Mouse (Mus musculus) testis, postnatal 14 days (tissue): ENCODE data around the gene Skiv2l.

Experiments
- DNase-seq: peaks from one replicate; pipeline ENCODE4 v3.0.0; 2021; ENCODE audit warnings: low spot score

Skiv2l gene

GRCm38 (mm10) chr17:34849722-34850516, at the start of gene Skiv2l, which contains the start of gene Nelfe:
TSS of gene Skiv2l (minus strand) at chr17:34850210.
TSS of gene Nelfe (plus strand) at chr17:34850391.
- DNase-seq: peak; percentile 97

GRCm38 (mm10) chr17:34899053-34899889, 49.3 kb upstream of the Skiv2l start:
- peak; percentile 67 for DNase-seq

- no peak for DNase-seq
These were observed 48.7 kb upstream of the Skiv2l start for GRCm38 (mm10) chr17:34898706-34899052.

GRCm38 (mm10) chr17:34898160-34898586, 48.2 kb upstream of the Skiv2l start, which contains the start of the genes C2 and Ehmt2:
TSS of gene C2 (minus strand) at chr17:34898265.
TSS of gene Ehmt2 (plus strand) at chr17:34898469.
- DNase-seq: peak; percentile 83

GRCm38 (mm10) chr17:34897373-34898159, 47.6 kb upstream of the Skiv2l start:
- DNase-seq: no peak

GRCm38 (mm10) chr17:34896366-34896765, 46.4 kb upstream of the Skiv2l start:
- peak; percentile 46 for DNase-seq

GRCm38 (mm10) chr17:34895724-34896123, 45.7 kb upstream of the Skiv2l start:
- no peak for DNase-seq

- peak; percentile 72 for DNase-seq
These were observed 45.0 kb upstream of the Skiv2l start for GRCm38 (mm10) chr17:34894801-34895530.

GRCm38 (mm10) chr17:34894074-34894597, 44.1 kb upstream of the Skiv2l start:
- DNase-seq: peak; percentile 94

GRCm38 (mm10) chr17:34893072-34893824, 43.2 kb upstream of the Skiv2l start:
- no peak for DNase-seq

- DNase-seq: no peak
These were observed 41.4 kb upstream of the Skiv2l start for GRCm38 (mm10) chr17:34891377-34891776.

GRCm38 (mm10) chr17:34890074-34890743, 40.2 kb upstream of the Skiv2l start:
- DNase-seq: no peak

- DNase-seq: no peak
These were observed 37.9 kb upstream of the Skiv2l start for GRCm38 (mm10) chr17:34887942-34888341.

GRCm38 (mm10) chr17:34885615-34886014, 35.6 kb upstream of the Skiv2l start:
- no peak for DNase-seq

- DNase-seq: no peak
These were observed 34.7 kb upstream of the Skiv2l start for GRCm38 (mm10) chr17:34884704-34885103.

- DNase-seq: no peak
These were observed 33.3 kb upstream of the Skiv2l start for GRCm38 (mm10) chr17:34883332-34883731.

- DNase-seq: no peak
These were observed 31.8 kb upstream of the Skiv2l start, which contains the start of gene Gm20547 for GRCm38 (mm10) chr17:34881683-34882310. TSS of gene Gm20547 (minus strand) at chr17:34882042.

- no peak for DNase-seq
These were observed 31.2 kb upstream of the Skiv2l start for GRCm38 (mm10) chr17:34881166-34881565.

- DNase-seq: no peak
These were observed 29.4 kb upstream of the Skiv2l start, which contains the start of gene Zbtb12 for GRCm38 (mm10) chr17:34879336-34879879. TSS of gene Zbtb12 (plus strand) at chr17:34879483.
